Mouse (Mus musculus) forebrain, embryonic 16.5 days (tissue): ENCODE data around the gene Gm28053. TPM values are rescaled to one million over a fixed set of nuclear protein-coding genes. Genes with fewer than 3 reads are reported as not detected.
"Not testable (repeated sequence)": the region's sequence is repeated elsewhere in the genome, so short reads cannot be mapped to it uniquely, and the experiment has no call there.

Source experiments
- ATAC-seq: fragments of 200-750 bp; cut with Nextera tagmentation; 2 replicates; pipeline ENCODE4 v1.8.0; 2017; ENCODE audit warnings: mild to moderate bottlenecking, moderate library complexity
- H3K27ac ChIP-seq: fragments of 300-500 bp; sonication (generic); 2 replicates; pipeline ENCODE4 v1.5.1; 2014; ENCODE audit warnings: low read length, control low read depth
- H3K27me3 ChIP-seq: fragments of 300-500 bp; sonication (generic); replicated peaks from 2 replicates; pipeline ENCODE4 v1.6.1; 2014; ENCODE audit warnings: low read length; ENCODE audit not compliant: control insufficient read depth, insufficient read depth
- H3K36me3 ChIP-seq: fragments of 300-500 bp; sonication (generic); 2 replicates; pipeline ENCODE4 v1.6.1; 2014; ENCODE audit not compliant: control insufficient read depth, insufficient read depth
- H3K4me1 ChIP-seq: fragments of 300-500 bp; sonication (generic); replicated peaks from 2 replicates; pipeline ENCODE4 v1.6.1; 2014; ENCODE audit warnings: low read length; ENCODE audit not compliant: control insufficient read depth, insufficient read depth
- H3K4me2 ChIP-seq: fragments of 300-500 bp; sonication (generic); 2 replicates; pipeline ENCODE4 v1.6.1; 2014; ENCODE audit warnings: mild to moderate bottlenecking, low read length, control low read depth
- H3K4me3 ChIP-seq: fragments of 300-500 bp; sonication (generic); replicated peaks from 2 replicates; pipeline ENCODE4 v1.5.1; 2014; ENCODE audit warnings: mild to moderate bottlenecking, low read length, control low read depth
- H3K9ac ChIP-seq: fragments of 300-500 bp; sonication (generic); replicated peaks from 2 replicates; pipeline ENCODE4 v1.6.1; 2014; ENCODE audit warnings: low read depth, low read length, control low read depth
- H3K9me3 ChIP-seq: fragments of 300-500 bp; sonication (generic); 2 replicates; pipeline ENCODE4 v1.6.1; 2016; ENCODE audit warnings: low read length; ENCODE audit not compliant: control insufficient read depth
- WGBS: fragments of 180-500 bp; shearing (Covaris S2); extraction: QIAGEN DNeasy Blood & Tissue Kit; methylation state at CpG from one replicate; pipeline ENCODE4 v1.1.7; 2014; 5-methylcytosine and 5-hydroxymethylcytosine counted together
- polyA plus RNA-seq: library from polyadenylated mRNA; unstranded; fragments of >200 nt; fragmentation: Nextera tagmentation; extraction: Ambion mirVana; gene quantifications from 2 replicates; pipeline ENCODE4 v1.2.1, GENCODE M21; 2015

Gene Gm28053
- polyA plus RNA-seq, 1 experiment from 2014 or later, result not detected

DNA sequence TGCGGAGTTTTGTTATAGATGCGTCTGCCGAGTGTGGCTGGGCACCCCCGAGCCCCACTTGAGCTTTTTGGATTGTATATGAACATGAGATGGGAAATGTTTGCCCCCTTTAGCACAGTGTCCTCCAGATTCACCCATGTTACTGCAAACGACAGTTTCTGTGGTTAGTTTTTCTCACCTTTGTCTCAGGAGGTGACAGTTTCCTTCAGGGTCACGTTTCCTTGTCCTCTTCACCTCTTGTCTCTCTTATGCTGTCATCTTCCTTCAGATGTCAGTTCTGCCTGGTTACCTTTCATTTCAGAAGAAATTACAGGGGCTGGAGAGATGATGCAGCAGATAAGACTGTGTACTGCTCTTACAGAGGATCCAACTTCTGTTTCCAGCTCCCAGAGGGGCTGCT lies 38.7 kb upstream of the Gm28053 start:
- no peak overlapping the region for H3K9ac ChIP-seq
- no peaks in the 10 kb centered on the region for H3K36me3 ChIP-seq
- H3K4me2 ChIP-seq, result no peak overlapping the region
- H3K27ac ChIP-seq, result no peak overlapping the region
- H3K4me3 ChIP-seq, result no peak overlapping the region
- no peaks in the 10 kb centered on the region for H3K27me3 ChIP-seq
- ATAC-seq, result no peak
- 88% methylated on average over 6 of the region's 6 CpGs for WGBS
- no peaks in the 10 kb centered on the region for H3K9me3 ChIP-seq
- no peaks in the 10 kb centered on the region for H3K4me1 ChIP-seq

DNA sequence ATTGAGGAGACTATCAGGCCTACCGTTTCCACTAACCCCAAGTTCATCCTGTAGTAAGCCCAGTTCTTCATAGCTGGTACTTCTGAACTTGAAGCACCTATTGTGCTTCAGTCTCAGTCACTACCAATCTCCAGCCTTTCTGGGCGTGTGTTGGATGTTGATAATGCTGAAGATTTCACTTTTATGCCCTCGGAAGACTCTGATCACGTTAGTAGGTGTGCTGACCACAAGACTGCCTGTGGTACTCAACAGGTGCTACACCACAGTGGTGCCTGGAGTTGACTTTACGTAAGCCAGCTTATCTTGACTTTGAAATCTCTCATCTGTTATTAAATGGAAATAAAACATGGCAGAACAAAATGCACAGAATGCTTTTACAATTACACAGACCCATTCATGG lies 38.0 kb upstream of the Gm28053 start:
- H3K9ac ChIP-seq, result no peak overlapping the region
- no peaks in the 10 kb centered on the region for H3K9me3 ChIP-seq
- H3K4me3 ChIP-seq, result no peak overlapping the region
- ATAC-seq, result no peak
- no peak overlapping the region for H3K27ac ChIP-seq
- no peaks in the 10 kb centered on the region for H3K27me3 ChIP-seq
- H3K4me1 ChIP-seq, result no peaks in the 10 kb centered on the region
- H3K4me2 ChIP-seq, result no peak overlapping the region
- no peaks in the 10 kb centered on the region for H3K36me3 ChIP-seq
- 78% methylated on average over 5 of the region's 5 CpGs for WGBS

DNA sequence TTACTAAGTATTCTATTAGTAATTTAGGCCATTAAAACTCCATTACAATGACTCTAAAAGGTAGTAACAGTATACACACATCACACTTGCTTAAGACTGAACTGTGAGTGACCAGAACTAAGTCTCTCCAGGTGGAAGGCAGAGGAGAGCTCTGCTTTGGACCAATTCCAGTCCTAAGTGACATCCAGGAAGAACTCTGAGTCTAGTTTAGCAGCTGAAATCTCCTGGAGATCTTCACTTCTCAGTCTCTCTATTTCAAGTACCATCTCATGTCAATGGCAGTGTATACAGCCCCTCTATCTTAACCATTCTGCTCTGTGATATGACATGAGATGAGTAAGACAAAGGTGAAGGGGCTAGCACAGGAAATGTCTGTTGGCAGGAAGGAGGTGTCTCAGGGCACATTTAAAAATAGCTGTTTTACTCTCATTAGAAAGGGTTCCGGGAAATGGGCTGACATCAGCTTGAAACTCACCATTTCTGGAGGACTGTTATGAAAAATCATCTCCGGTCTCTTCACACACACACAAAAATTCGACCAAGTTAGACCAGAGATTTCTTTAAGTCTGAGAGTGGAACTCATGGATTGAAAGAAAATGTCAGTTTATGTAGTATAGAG lies 36.8 kb upstream of the Gm28053 start:
- Histone ChIP-seq H3K4me1 (no peaks in the 10 kb centered on the region), H3K4me3 (no peak overlapping the region), H3K4me2 (no peak overlapping the region), H3K27me3 (no peaks in the 10 kb centered on the region), H3K36me3 (no peaks in the 10 kb centered on the region), H3K27ac (no peak overlapping the region), H3K9me3 (no peaks in the 10 kb centered on the region), H3K9ac (no peak overlapping the region)
- no peak for ATAC-seq
- 85% methylated on average over 3 of the region's 3 CpGs for WGBS

DNA sequence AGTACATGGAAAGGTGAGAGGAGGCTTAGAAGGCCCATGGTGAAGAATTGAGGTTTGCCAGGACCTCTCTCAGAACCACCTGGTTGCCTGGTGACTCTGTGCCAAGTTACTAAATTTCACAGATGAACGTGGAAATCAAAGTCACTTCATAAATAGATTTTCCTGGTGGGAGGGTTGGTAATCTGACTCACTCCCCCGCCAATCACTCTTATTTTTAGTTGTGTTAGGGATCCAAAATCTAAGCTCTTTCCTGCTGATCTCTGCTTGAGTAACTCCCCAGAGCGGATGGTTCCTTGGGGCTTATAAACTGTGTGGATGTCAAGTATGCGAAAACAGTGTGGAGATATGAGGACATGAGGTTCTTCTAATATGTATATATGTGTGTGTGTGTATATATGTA lies 36.1 kb upstream of the Gm28053 start:
- no peak overlapping the region for H3K4me3 ChIP-seq
- 80% methylated on average over 4 of the region's 4 CpGs for WGBS
- H3K4me1 ChIP-seq, result no peaks in the 10 kb centered on the region
- no peaks in the 10 kb centered on the region for H3K27me3 ChIP-seq
- no peak for ATAC-seq
- no peak overlapping the region for H3K9ac ChIP-seq
- H3K4me2 ChIP-seq, result no peak overlapping the region
- H3K27ac ChIP-seq, result no peak overlapping the region
- no peaks in the 10 kb centered on the region for H3K36me3 ChIP-seq
- H3K9me3 ChIP-seq, result no peaks in the 10 kb centered on the region

DNA sequence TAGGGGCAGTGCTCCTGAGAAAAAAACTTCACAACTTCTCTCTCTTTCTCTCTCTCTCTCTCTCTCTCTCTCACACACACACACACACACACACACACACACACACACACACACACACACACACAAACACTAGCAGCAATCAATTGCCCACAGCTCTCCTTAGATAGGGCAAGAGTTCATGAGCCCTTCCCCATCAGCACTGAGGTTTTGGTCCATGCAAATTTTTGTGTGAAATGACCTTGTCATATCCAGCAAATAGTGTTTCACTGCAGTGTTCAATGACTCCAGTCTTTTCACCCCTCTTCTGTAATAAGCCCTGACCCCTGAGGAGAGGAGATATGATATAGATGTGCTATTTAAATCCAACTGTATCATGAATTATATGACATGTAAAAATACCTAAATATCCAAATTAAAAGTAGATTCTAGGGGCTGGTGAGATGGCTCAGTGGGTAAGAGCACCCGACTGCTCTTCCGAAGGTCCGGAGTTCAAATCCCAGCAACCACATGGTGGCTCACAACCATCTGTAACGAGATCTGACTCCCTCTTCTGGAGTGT lies 35.1 kb upstream of the Gm28053 start:
- H3K27ac ChIP-seq, H3K27me3 ChIP-seq, H3K36me3 ChIP-seq, H3K9me3 ChIP-seq, H3K9ac ChIP-seq, H3K4me3 ChIP-seq, ATAC-seq, H3K4me1 ChIP-seq, H3K4me2 ChIP-seq: not testable (repeated sequence)
- 100% methylated on average over 3 of the region's 4 CpGs for WGBS

DNA sequence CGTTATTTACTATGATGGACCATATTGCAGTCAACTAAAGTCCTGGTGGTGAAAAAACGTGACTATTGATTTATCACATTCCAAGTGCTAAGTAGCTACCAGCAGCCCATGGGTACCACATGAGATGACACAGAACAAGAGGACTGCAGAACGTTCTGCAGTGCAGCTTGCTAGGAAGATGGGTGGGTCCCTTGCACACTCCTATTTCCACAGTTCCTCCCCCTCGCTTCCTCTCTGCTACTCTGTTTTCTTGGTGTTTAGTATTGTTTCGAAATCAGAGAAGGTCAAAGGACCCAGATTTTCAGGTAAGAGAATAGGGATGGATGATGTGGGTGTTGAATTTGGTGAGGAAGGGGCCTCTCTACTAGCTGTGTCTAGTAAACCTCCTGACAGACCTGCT lies 34.1 kb upstream of the Gm28053 start, which contains the start of gene Gimap4:
Gimap4 (plus strand) TSS at position 231 of the 400 bp plus-strand sequence.
- Histone ChIP-seq H3K27me3 (no peaks in the 10 kb centered on the region), H3K9me3 (no peaks in the 10 kb centered on the region), H3K9ac (no peak within 1 kb of the TSS), H3K4me3 (no peak within 1 kb of the TSS), H3K27ac (no peak within 1 kb of the TSS), H3K36me3 (no peaks in the 10 kb centered on the region), H3K4me1 (no peaks in the 10 kb centered on the region), H3K4me2 (no peak within 1 kb of the TSS)
- WGBS, result 77% methylated on average over 5 of the region's 5 CpGs
- ATAC-seq, result no peak

DNA sequence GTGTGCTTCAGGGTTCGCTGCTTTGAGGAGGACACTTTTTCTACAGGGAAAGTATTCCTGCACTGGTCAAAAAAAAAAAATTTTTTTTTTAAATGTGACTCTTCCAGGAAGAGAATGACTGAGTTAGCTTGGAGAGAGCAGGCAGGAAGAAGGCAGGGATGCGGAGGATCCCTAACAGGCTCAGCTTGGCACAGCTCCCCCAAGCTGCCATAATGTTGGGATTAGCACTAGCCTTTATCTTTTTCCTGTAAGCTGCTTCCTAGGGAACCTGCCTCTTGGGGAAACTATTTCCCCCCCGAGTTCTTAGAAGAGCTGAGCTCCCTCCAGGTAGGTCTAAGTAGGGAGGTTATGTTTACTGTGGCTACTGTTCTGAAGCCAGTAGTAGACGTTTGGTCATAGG lies 33.6 kb upstream of the Gm28053 start:
- Histone ChIP-seq H3K4me2 (no peak overlapping the region), H3K27ac (no peak overlapping the region), H3K27me3 (no peaks in the 10 kb centered on the region), H3K4me1 (no peaks in the 10 kb centered on the region), H3K36me3 (no peaks in the 10 kb centered on the region), H3K9ac (no peak overlapping the region), H3K4me3 (no peak overlapping the region), H3K9me3 (no peaks in the 10 kb centered on the region)
- WGBS, result 47% methylated on average over 4 of the region's 4 CpGs
- no peak for ATAC-seq

DNA sequence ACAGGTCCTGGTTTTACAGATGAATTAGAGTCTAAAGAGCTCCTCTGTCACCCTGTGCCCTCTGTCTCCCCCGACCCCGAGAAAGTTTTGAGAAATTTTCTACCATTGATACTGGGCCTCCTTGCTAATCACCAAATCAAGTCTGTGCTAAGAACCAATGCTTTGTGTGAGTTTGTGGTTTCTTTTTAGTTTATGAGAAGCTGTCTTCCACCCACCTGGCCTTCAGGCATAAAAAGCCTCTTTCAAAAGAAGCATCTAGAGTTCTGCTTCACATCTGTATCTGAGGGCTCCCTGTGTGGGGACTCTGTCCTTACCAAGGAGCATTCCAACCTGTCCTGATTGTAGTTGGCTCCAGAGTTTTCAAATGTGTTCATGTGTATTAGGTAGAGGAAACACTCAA lies 33.2 kb upstream of the Gm28053 start:
- no peak overlapping the region for H3K27ac ChIP-seq
- H3K36me3 ChIP-seq, result no peaks in the 10 kb centered on the region
- H3K27me3 ChIP-seq, result no peaks in the 10 kb centered on the region
- H3K4me3 ChIP-seq, result no peak overlapping the region
- no peak for ATAC-seq
- WGBS, result 76% methylated on average over 2 of the region's 2 CpGs
- H3K4me2 ChIP-seq, result no peak overlapping the region
- no peak overlapping the region for H3K9ac ChIP-seq
- no peaks in the 10 kb centered on the region for H3K4me1 ChIP-seq
- H3K9me3 ChIP-seq, result no peaks in the 10 kb centered on the region

DNA sequence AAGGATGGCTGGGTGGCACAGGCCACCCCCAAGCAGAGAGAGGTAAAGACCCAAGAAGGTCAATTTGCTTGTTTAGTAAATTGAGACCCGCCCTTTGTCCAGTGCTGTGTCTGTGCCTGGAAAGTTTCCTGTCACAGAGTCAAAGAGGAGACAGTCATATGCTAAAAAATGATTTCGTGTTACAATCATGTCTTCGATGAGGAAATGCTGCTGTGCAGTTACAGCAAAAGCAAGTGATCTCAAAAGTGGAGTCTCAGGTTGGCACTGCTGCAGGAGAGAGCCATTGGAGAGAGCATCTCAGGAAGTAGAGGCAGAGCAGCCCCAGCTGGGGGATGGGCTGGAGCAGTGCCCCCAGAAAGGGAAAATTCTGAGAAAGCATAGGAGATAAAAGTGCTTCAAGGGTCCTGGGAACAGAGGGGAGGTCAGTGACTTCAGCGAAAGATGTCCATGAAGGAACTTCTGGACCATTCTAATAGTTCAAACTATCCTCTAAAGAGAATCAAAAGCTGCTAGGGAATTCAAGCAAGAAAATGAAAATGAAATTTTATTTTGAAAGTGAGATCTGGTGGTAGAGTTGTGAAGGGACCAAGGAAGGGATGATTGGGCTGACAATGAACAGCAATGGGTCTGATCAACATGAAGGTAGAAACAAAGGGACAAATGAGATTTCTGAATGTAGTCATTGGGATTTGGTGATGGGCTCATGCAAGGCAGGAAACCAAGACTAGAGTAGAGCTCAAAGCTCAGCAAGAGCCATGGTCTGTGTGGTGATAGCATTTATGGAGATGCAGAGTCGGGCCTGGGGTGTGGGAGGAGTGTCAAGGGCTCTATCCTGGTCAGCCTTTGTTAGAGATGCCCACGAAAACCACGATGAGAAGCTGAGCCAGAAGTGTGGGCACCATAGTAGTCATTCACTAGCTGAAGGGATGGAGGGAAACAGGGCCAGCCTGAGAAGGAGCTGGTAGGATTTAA lies 32.4 kb upstream of the Gm28053 start:
- ATAC-seq, result no peak
- Histone ChIP-seq H3K9me3 (no peaks in the 10 kb centered on the region), H3K27ac (no peak overlapping the region), H3K4me3 (no peak overlapping the region), H3K27me3 (no peaks in the 10 kb centered on the region), H3K4me2 (no peak overlapping the region), H3K9ac (no peak overlapping the region), H3K4me1 (no peaks in the 10 kb centered on the region), H3K36me3 (no peaks in the 10 kb centered on the region)
- 88% methylated on average over 7 of the region's 7 CpGs for WGBS
